Mouse (Mus musculus): ENCODE results near the gene Fam129a. TPM values are rescaled to one million over a fixed set of nuclear protein-coding genes. Genes with fewer than 3 reads are reported as not detected.

Gene Fam129a
- total RNA-seq, 2 experiments from 2014 or later: 2.6 to 5.3 TPM

Other genes with a start within 250 kb of the Fam129a start
- 100 to 1,000 TPM; 257 to 290 TPM for gene Ivns1abp, start 226.7 kb upstream of the Fam129a start, total RNA-seq (2021)
- 1 to 10 TPM; 9.2 to 9.4 TPM for gene Swt1, start 142.7 kb upstream of the Fam129a start, total RNA-seq (2021)
- gene Trmt1l, start 142.6 kb upstream of the Fam129a start, total RNA-seq (2021): 10 to 100 TPM; 21.3 to 22.6 TPM
- gene Rnf2, start 70.2 kb upstream of the Fam129a start, total RNA-seq (2021): 10 to 100 TPM; 62.9 to 79.5 TPM
- 10 to 100 TPM; 47.1 to 47.5 TPM for gene Edem3, start 184.2 kb downstream of the Fam129a start, total RNA-seq (2021)